Mouse (Mus musculus) spleen, adult 2 months (tissue): ENCODE measurements at regions not wholly inside any gene's neighbourhood (a gene's known extent, or its start where the extent isn't known, plus 50 kb on each side); places are given as distances from the start of the nearest gene placed in this dataset.

ENCODE experiments used
- DNase-seq, 2 experiments: peaks; one replicate each; pipeline versions ENCODE4 v3.0.0 to v3.0.0-alpha.2; 2012 to 2021; ENCODE audit warnings: low spot score in 2 of 2, low read depth in 1 of 2
- H3K27ac ChIP-seq: fragments of 200-500 bp; 2 replicates; pipeline ENCODE4 v1.5.1; 2012; ENCODE audit warnings: low read length, inconsistent platforms; ENCODE audit not compliant: insufficient read depth
- H3K27me3 ChIP-seq: fragments of 200-500 bp; 2 replicates; pipeline ENCODE4 v1.6.1; 2012; ENCODE audit warnings: mild to moderate bottlenecking, moderate library complexity, low read length, inconsistent platforms; ENCODE audit not compliant: control insufficient read depth, insufficient read depth
- H3K36me3 ChIP-seq: fragments of 200-500 bp; 2 replicates; pipeline ENCODE4 v1.6.1; 2012; ENCODE audit warnings: mild to moderate bottlenecking, low read length, inconsistent platforms; ENCODE audit not compliant: control insufficient read depth, insufficient read depth
- H3K4me1 ChIP-seq: fragments of 200-500 bp; 2 replicates; pipeline ENCODE4 v1.6.1; 2011; ENCODE audit warnings: inconsistent platforms; ENCODE audit not compliant: control insufficient read depth, insufficient read depth, insufficient read length
- H3K4me3 ChIP-seq: fragments of 200-500 bp; 2 replicates; pipeline ENCODE4 v1.5.1; 2011; ENCODE audit warnings: mild to moderate bottlenecking, inconsistent platforms; ENCODE audit not compliant: insufficient read depth, insufficient read length; ENCODE audit errors: extremely low read depth
- CTCF ChIP-seq: fragments of 200-500 bp; IDR thresholded peaks from 2 replicates; pipeline ENCODE4 v1.5.1; 2011; ENCODE audit warnings: mild to moderate bottlenecking, inconsistent platforms; ENCODE audit not compliant: insufficient read depth, insufficient read length, insufficient replicate concordance; ENCODE audit errors: extremely low read depth
- POLR2A ChIP-seq: fragments of 200-500 bp; IDR thresholded peaks from 2 replicates; pipeline ENCODE4 v1.6.1; 2011; ENCODE audit warnings: low read depth, low read length, inconsistent platforms
- WGBS: fragments of 180-500 bp; shearing (Covaris S2); methylation state at CpG from one replicate; pipeline ENCODE4 v1.1.7; 2018; 5-methylcytosine and 5-hydroxymethylcytosine counted together

- TF ChIP-seq CTCF (no peak), POLR2A (no peak)
- H3K4me3 ChIP-seq = no peak overlapping the region
- H3K36me3 ChIP-seq = no peaks in the 10 kb centered on the region
- no peak for DNase-seq
- no peaks in the 10 kb centered on the region for H3K27me3 ChIP-seq
- WGBS = 66% methylated on average over 8 of the region's 8 CpGs
- H3K4me1 ChIP-seq = no peaks in the 10 kb centered on the region
- no peak overlapping the region for H3K27ac ChIP-seq
Measured at GRCm38 (mm10) chr13:45274261-45274884, 115.2 kb upstream of the Mylip start.

GRCm38 (mm10) chr13:45275391-45275790 is 114.2 kb upstream of the Mylip start:
- Histone ChIP-seq H3K4me1 (no peaks in the 10 kb centered on the region), H3K4me3 (no peak overlapping the region), H3K27me3 (no peaks in the 10 kb centered on the region), H3K36me3 (no peaks in the 10 kb centered on the region), H3K27ac (no peak overlapping the region)
- WGBS = 86% methylated on average over 5 of the region's 5 CpGs
- TF ChIP-seq CTCF = no peak
- no peak for TF ChIP-seq POLR2A
- DNase-seq = no peak

- no peak for DNase-seq
- H3K27me3 ChIP-seq = no peaks in the 10 kb centered on the region
- H3K4me1 ChIP-seq = no peaks in the 10 kb centered on the region
- TF ChIP-seq CTCF (no peak), POLR2A (no peak)
- 85% methylated on average over 7 of the region's 7 CpGs for WGBS
- no peaks in the 10 kb centered on the region for H3K36me3 ChIP-seq
- H3K27ac ChIP-seq = no peak overlapping the region
- no peak overlapping the region for H3K4me3 ChIP-seq
Measured at GRCm38 (mm10) chr13:45277842-45278416, 111.6 kb upstream of the Mylip start.

DNA sequence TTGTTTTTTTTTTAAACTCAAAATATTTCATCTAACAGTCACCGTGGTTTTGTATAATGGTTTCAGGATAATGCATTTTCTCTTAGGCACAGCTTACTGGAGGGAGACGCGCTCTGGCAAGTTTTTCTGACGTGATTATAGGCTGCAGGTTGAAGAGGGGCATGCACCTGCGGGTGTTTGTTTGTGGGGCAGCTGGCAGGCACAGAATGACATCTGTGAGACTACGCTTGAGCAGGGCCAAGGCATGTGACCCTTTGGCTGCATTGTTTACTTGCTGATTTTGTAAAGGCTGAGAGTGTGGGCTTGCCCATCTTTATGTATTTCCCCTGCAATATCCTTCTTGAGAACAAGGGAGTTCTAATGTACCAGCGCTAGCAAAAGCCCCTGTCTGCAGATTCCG is 108.4 kb upstream of the Mylip start:
- no peaks in the 10 kb centered on the region for H3K36me3 ChIP-seq
- TF ChIP-seq POLR2A (no peak), CTCF (no peak)

DNA sequence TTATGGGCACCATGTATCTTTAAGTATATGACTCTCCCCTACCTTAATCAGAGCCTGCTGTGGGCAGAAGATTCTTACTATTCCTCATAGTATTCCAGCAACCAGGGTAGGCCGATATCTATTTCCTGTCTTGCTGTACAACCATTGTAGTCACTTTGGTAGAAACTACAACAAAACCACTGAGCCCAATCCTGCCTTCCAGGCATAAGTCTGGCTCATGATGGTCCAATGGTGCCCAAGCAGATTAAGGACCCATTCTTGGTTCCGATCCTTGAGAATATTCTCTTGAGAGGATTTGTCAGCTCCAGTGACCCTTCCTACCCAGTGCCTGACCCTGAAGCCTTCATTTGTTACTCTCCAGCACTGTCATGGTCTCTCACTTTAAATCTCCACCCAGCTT is 102.9 kb upstream of the Mylip start:
- Histone ChIP-seq H3K27ac (no peak overlapping the region), H3K27me3 (no peaks in the 10 kb centered on the region), H3K4me3 (no peak overlapping the region), H3K36me3 (no peaks in the 10 kb centered on the region), H3K4me1 (no peaks in the 10 kb centered on the region)
- no peak for DNase-seq
- TF ChIP-seq CTCF (no peak), POLR2A (no peak)
- WGBS = 90% methylated on average over 2 of the region's 2 CpGs

More for the DNA sequence above, 108.4 kb upstream of the Mylip start:
- 72% methylated on average over 8 of the region's 8 CpGs for WGBS
- no peak for DNase-seq
- Histone ChIP-seq H3K4me1 (no peaks in the 10 kb centered on the region), H3K27ac (no peak overlapping the region), H3K4me3 (no peak overlapping the region), H3K27me3 (no peaks in the 10 kb centered on the region)

GRCm38 (mm10) chr13:45287217-45287616 is 102.3 kb upstream of the Mylip start:
- H3K36me3 ChIP-seq = no peaks in the 10 kb centered on the region
- no peak overlapping the region for H3K4me3 ChIP-seq
- DNase-seq = no peak
- no peaks in the 10 kb centered on the region for H3K4me1 ChIP-seq
- no peak overlapping the region for H3K27ac ChIP-seq
- TF ChIP-seq POLR2A = no peak
- TF ChIP-seq CTCF = no peak
- 92% methylated on average over 4 of the region's 4 CpGs for WGBS
- no peaks in the 10 kb centered on the region for H3K27me3 ChIP-seq

DNA sequence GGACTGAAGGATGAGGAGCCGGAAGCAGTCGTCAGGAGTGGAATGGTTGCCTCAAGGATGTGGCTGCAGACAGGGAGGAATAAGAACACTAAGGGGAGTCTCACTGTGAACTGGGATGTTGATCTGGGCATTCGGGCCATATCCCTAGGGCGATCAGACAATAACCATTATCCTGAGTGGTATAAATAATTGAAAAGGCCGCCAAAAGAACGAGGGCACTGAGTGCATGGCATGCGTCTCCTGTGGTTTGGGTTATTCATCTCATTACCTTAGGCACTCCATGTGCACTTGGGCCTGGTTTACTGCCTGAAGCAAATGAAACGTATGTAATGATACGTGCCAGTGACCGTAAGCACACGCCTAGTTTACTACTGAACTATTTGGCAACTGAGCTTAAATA is 99.6 kb upstream of the Mylip start:
- Histone ChIP-seq H3K27me3 (no peaks in the 10 kb centered on the region), H3K4me1 (no peaks in the 10 kb centered on the region), H3K27ac (no peak overlapping the region), H3K36me3 (no peaks in the 10 kb centered on the region), H3K4me3 (no peak overlapping the region)
- no peak for DNase-seq
- no peak for TF ChIP-seq CTCF
- no peak for TF ChIP-seq POLR2A
- WGBS = 97% methylated on average over 11 of the region's 11 CpGs
